Mouse (Mus musculus): ENCODE measurements around the gene Hist1h4h. TPM values are rescaled to one million over a fixed set of nuclear protein-coding genes. Genes with fewer than 3 reads are reported as not detected.
A peak's percentile ranks its signal among the peaks of the same experiment; 100 is the strongest.
"Not testable (repeated sequence)": the region's sequence is repeated elsewhere in the genome, so short reads cannot be mapped to it uniquely, and the experiment has no call there.

The Hist1h4h gene
- total and polyA plus RNA-seq, 3 experiments: 9.9 to 5,753 TPM; not detected in 1

GRCm38 (mm10) chr13:23561883-23562659 is 31.2 kb downstream of the Hist1h4h start, which contains the start of gene Hist1h3e:
Hist1h3e (minus strand) TSS chr13:23562369.
- H3K79me2 ChIP-seq (ENCODE audit: control insufficient read depth, insufficient read depth, low read length, poor library complexity); H3K4me1 ChIP-seq (ENCODE audit: control insufficient read depth in 1 of 2, insufficient read depth in 2 of 2, low read length in 2 of 2); H3K27me3 ChIP-seq (ENCODE audit: control insufficient read depth in 1 of 2, insufficient read depth in 2 of 2, low read length in 2 of 2); H3K9me3 ChIP-seq (replicated peaks; ENCODE audit: insufficient read depth, low read length): not testable (repeated sequence)
- DNase-seq (ENCODE audit: low read depth, low spot score): peak; percentile 98
- Histone ChIP-seq H3K9ac (ENCODE audit: control insufficient read depth, low read depth, low read length, poor library complexity, severe bottlenecking) (peak within 1 kb of the TSS; percentile 79), H3K36me3 (ENCODE audit: control insufficient read depth in 1 of 2, insufficient read depth in 2 of 2, low read length in 2 of 2) (peaks cover 0 to 21% of the 10 kb centered on the region in 2 experiments; a peak in 2 of 4 replicates), H3K27ac (ENCODE audit: control insufficient read depth, low read depth, low read length) (peak within 1 kb of the TSS; percentile 100), H3K4me3 (ENCODE audit: control insufficient read depth in 1 of 2, insufficient read depth in 1 of 2, low read depth in 2 of 2, low read length in 2 of 2) (peak within 1 kb of the TSS; percentile 29 to 39)
- TF ChIP-seq TBP (IDR thresholded peaks at IDR 0.05; ENCODE audit: low read depth, low read length): peak; percentile 99
- peak; percentile 58; the same call in 1 of the 2 replicates for TF ChIP-seq GATA1 (IDR thresholded peaks at IDR 0.05; ENCODE audit: low read depth, low read length)
- peak; percentile 97 to 99 for TF ChIP-seq POLR2A (IDR thresholded peaks at IDR 0.05; ENCODE audit: control insufficient read depth in 1 of 2, insufficient read depth in 1 of 2, low read depth in 1 of 2, low read length in 2 of 2, poor library complexity in 1 of 2)
- TF ChIP-seq TAL1 (IDR thresholded peaks at IDR 0.05; ENCODE audit: low read length): peak; percentile 33; the same call in 1 of the 2 replicates
- TF ChIP-seq UBTF (IDR thresholded peaks at IDR 0.05; ENCODE audit: borderline replicate concordance, insufficient read depth, low read depth, low read length): peak; percentile 98
- TF ChIP-seq POLR2AphosphoS5 (IDR thresholded peaks at IDR 0.05; ENCODE audit: borderline replicate concordance, low read depth, low read length): peak; percentile 98

- Histone ChIP-seq H3K27ac (ENCODE audit: control insufficient read depth, low read depth, low read length) (peak overlapping the region; percentile 100), H3K4me3 (ENCODE audit: control insufficient read depth in 1 of 2, insufficient read depth in 1 of 2, low read depth in 2 of 2, low read length in 2 of 2) (peak overlapping the region; percentile 29 to 39), H3K79me2 (ENCODE audit: control insufficient read depth, insufficient read depth, low read length, poor library complexity) (no peaks in the 10 kb centered on the region; the same call in 1 of the 2 replicates), H3K36me3 (ENCODE audit: control insufficient read depth in 1 of 2, insufficient read depth in 2 of 2, low read length in 2 of 2) (peaks cover 0 to 22% of the 10 kb centered on the region in 2 experiments; a peak in 2 of 4 replicates), H3K9ac (ENCODE audit: control insufficient read depth, low read depth, low read length, poor library complexity, severe bottlenecking) (peak overlapping the region; percentile 79), H3K9me3 (replicated peaks; ENCODE audit: insufficient read depth, low read length) (no peaks in the 10 kb centered on the region), H3K4me1 (ENCODE audit: control insufficient read depth in 1 of 2, insufficient read depth in 2 of 2, low read length in 2 of 2) (peaks cover 4 to 8% of the 10 kb centered on the region in 2 experiments; a peak in 3 of 4 replicates), H3K27me3 (ENCODE audit: control insufficient read depth in 1 of 2, insufficient read depth in 2 of 2, low read length in 2 of 2) (no peaks in the 10 kb centered on the region)
- DNase-seq (ENCODE audit: low read depth, low spot score): peak; percentile 90
- TF ChIP-seq MAX (IDR thresholded peaks at IDR 0.05; ENCODE audit: low read length) (no peak), USF1 (IDR thresholded peaks at IDR 0.05; ENCODE audit: low read depth, low read length) (no peak), E2F4 (IDR thresholded peaks at IDR 0.05; ENCODE audit: borderline replicate concordance, low read depth, low read length) (no peak), POLR2AphosphoS2 (IDR thresholded peaks at IDR 0.05; ENCODE audit: low read length) (no peak), ZMIZ1 (IDR thresholded peaks at IDR 0.05; ENCODE audit: low read depth, low read length) (no peak), MXI1 (IDR thresholded peaks at IDR 0.05; ENCODE audit: low read depth, low read length) (no peak), NRF1 (IDR thresholded peaks at IDR 0.05; ENCODE audit: insufficient read depth, low read depth, low read length, poor library complexity, severe bottlenecking) (no peak), ZKSCAN1 (IDR thresholded peaks at IDR 0.05; ENCODE audit: low read depth, low read length) (no peak), NELFE (IDR thresholded peaks at IDR 0.05; ENCODE audit: low read depth, low read length) (no peak), HCFC1 (IDR thresholded peaks at IDR 0.05; ENCODE audit: low read depth, low read length) (no peak), ETS1 (IDR thresholded peaks at IDR 0.05; ENCODE audit: low read depth, low read length) (no peak), MEF2A (IDR thresholded peaks at IDR 0.05; ENCODE audit: extremely low read depth, insufficient replicate concordance, low read depth, low read length, poor library complexity, severe bottlenecking) (no peak), MAZ (IDR thresholded peaks at IDR 0.05; ENCODE audit: low read depth, low read length) (no peak), SMC3 (IDR thresholded peaks at IDR 0.05; ENCODE audit: low read depth, low read length) (no peak), POLR2A (IDR thresholded peaks at IDR 0.05; ENCODE audit: control insufficient read depth in 1 of 2, insufficient read depth in 1 of 2, low read depth in 1 of 2, low read length in 2 of 2, poor library complexity in 1 of 2) (peak in 1 of 2 experiments; percentile 14; a peak in 1 of 4 replicates), TAL1 (IDR thresholded peaks at IDR 0.05; ENCODE audit: low read length) (peak; percentile 78), USF2 (IDR thresholded peaks at IDR 0.05; ENCODE audit: borderline replicate concordance in 1 of 2, insufficient read depth in 1 of 2, low read depth in 1 of 2, low read length in 2 of 2) (no peak), EP300 (IDR thresholded peaks at IDR 0.05; ENCODE audit: low read depth in 1 of 2, low read length in 2 of 2) (no peak), ELF1 (IDR thresholded peaks at IDR 0.05; ENCODE audit: low read depth, low read length) (no peak), MYC (IDR thresholded peaks at IDR 0.05; ENCODE audit: low read depth, low read length) (no peak), GABPA (IDR thresholded peaks at IDR 0.05; ENCODE audit: low read depth, low read length) (no peak), KAT2A (conservative IDR thresholded peaks at IDR 0.05; ENCODE audit: low read depth, low read length) (no peak), CTCF (IDR thresholded peaks at IDR 0.05 in 2 of 3, conservative IDR thresholded peaks at IDR 0.05 in 1 of 3; ENCODE audit: control insufficient read depth in 1 of 3, insufficient read depth in 1 of 3, low read depth in 2 of 3, low read length in 3 of 3, poor library complexity in 1 of 3, severe bottlenecking in 1 of 3) (peak in 1 of 3 experiments; percentile 43; a peak in 2 of 6 replicates)
Observed at GRCm38 (mm10) chr13:23562699-23563462, 32.0 kb downstream of the Hist1h4h start.
